Mouse (Mus musculus) forebrain, embryonic 12.5 days (tissue): Measurements from ENCODE around the gene Adamtsl3. TPM values are rescaled to one million over a fixed set of nuclear protein-coding genes. Genes with fewer than 3 reads are reported as not detected.

ENCODE experiments used
- ATAC-seq: fragments of 200-750 bp; cut with Nextera tagmentation; 2 replicates; pipeline ENCODE4 v1.8.0; 2017; ENCODE audit warnings: moderate TSS enrichment; ENCODE audit not compliant: low FRiP score
- H3K27ac ChIP-seq: fragments of 300-500 bp; sonication (generic); 2 replicates; pipeline ENCODE4 v1.5.1; 2016; ENCODE audit warnings: mild to moderate bottlenecking
- H3K27me3 ChIP-seq: fragments of 300-500 bp; sonication (generic); 2 replicates; pipeline ENCODE4 v1.6.1; 2016; ENCODE audit warnings: mild to moderate bottlenecking
- H3K36me3 ChIP-seq: fragments of 300-500 bp; sonication (generic); replicated peaks from 2 replicates; pipeline ENCODE4 v1.6.1; 2016; ENCODE audit warnings: mild to moderate bottlenecking
- H3K4me1 ChIP-seq: fragments of 300-500 bp; sonication (generic); 2 replicates; pipeline ENCODE4 v1.6.1; 2016
- H3K4me2 ChIP-seq: fragments of 300-500 bp; sonication (generic); 2 replicates; pipeline ENCODE4 v1.6.1; 2016; ENCODE audit warnings: mild to moderate bottlenecking, moderate library complexity
- H3K4me3 ChIP-seq: fragments of 300-500 bp; sonication (generic); replicated peaks from 2 replicates; pipeline ENCODE4 v1.5.1; 2016; ENCODE audit warnings: mild to moderate bottlenecking
- H3K9ac ChIP-seq: fragments of 300-500 bp; sonication (generic); 2 replicates; pipeline ENCODE4 v1.6.1; 2016; ENCODE audit warnings: mild to moderate bottlenecking
- H3K9me3 ChIP-seq: fragments of 300-500 bp; sonication (generic); 2 replicates; pipeline ENCODE4 v1.6.1; 2016
- WGBS: fragments of 180-500 bp; shearing (Covaris S2); methylation state at CpG from one replicate; pipeline ENCODE4 v1.1.7; 2016; 5-methylcytosine and 5-hydroxymethylcytosine counted together
- polyA plus RNA-seq: library from polyadenylated mRNA; unstranded; fragments of >200 nt; fragmentation: Nextera tagmentation; extraction: Ambion mirVana; gene quantifications from 2 replicates; pipeline ENCODE4 v1.2.1, GENCODE M21; 2016

The Adamtsl3 gene
- polyA plus RNA-seq, 1 experiment from 2014 or later, result 0.56 TPM

GRCm38 (mm10) chr7:82366471-82366870 lies 31.0 kb downstream of the Adamtsl3 start:
- Histone ChIP-seq H3K27ac (no peak overlapping the region), H3K9ac (no peak overlapping the region), H3K9me3 (no peaks in the 10 kb centered on the region), H3K4me2 (no peak overlapping the region), H3K36me3 (no peaks in the 10 kb centered on the region), H3K4me3 (no peak overlapping the region), H3K27me3 (no peaks in the 10 kb centered on the region), H3K4me1 (no peaks in the 10 kb centered on the region)
- WGBS, result 80% methylated on average over 5 of the region's 5 CpGs
- ATAC-seq, result no peak

- no peak for ATAC-seq
- Histone ChIP-seq H3K4me3 (no peak overlapping the region), H3K27ac (no peak overlapping the region), H3K4me2 (no peak overlapping the region), H3K27me3 (no peaks in the 10 kb centered on the region), H3K4me1 (no peaks in the 10 kb centered on the region), H3K9me3 (no peaks in the 10 kb centered on the region), H3K9ac (no peak overlapping the region), H3K36me3 (no peaks in the 10 kb centered on the region)
- WGBS, result 50% methylated on average over 2 of the region's 2 CpGs
These were observed 32.6 kb downstream of the Adamtsl3 start for GRCm38 (mm10) chr7:82368047-82368446.

- ATAC-seq, result no peak
- no peak overlapping the region for H3K4me2 ChIP-seq
- no peak overlapping the region for H3K9ac ChIP-seq
- no peak overlapping the region for H3K27ac ChIP-seq
- H3K4me3 ChIP-seq, result no peak overlapping the region
- H3K4me1 ChIP-seq, result no peaks in the 10 kb centered on the region
- H3K9me3 ChIP-seq, result no peaks in the 10 kb centered on the region
- no peaks in the 10 kb centered on the region for H3K36me3 ChIP-seq
- WGBS, result 92% methylated on average over 8 of the region's 8 CpGs
- no peaks in the 10 kb centered on the region for H3K27me3 ChIP-seq
These were observed 34.6 kb downstream of the Adamtsl3 start for GRCm38 (mm10) chr7:82370132-82370531.

DNA sequence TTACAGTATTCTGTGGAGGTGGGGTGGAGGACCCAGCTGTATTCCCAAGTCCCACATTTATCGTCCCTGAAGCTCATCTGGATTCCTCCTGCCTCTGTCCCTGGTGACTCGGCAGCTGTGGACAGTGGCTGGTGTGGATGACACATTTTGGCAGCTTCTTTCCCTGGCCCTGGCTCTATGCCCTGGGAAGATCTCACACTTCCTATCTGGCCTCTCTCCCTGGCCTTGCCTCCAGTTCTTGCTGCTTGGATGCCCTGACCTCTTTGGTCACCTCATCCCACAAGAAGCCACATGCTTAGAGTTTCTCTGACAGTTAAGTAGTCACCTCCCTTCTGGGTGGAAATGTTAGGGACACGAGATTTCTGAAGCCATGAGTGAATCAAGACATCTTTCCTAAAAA lies 35.9 kb downstream of the Adamtsl3 start:
- Histone ChIP-seq H3K36me3 (no peaks in the 10 kb centered on the region), H3K9ac (no peak overlapping the region), H3K27ac (no peak overlapping the region), H3K9me3 (no peaks in the 10 kb centered on the region), H3K4me2 (no peak overlapping the region), H3K4me1 (no peaks in the 10 kb centered on the region), H3K27me3 (no peaks in the 10 kb centered on the region), H3K4me3 (no peak overlapping the region)
- 83% methylated on average over 3 of the region's 3 CpGs for WGBS
- ATAC-seq, result no peak

GRCm38 (mm10) chr7:82378311-82378710 lies 42.8 kb downstream of the Adamtsl3 start:
- no peak overlapping the region for H3K9ac ChIP-seq
- H3K4me3 ChIP-seq, result no peak overlapping the region
- ATAC-seq, result no peak
- no peaks in the 10 kb centered on the region for H3K4me1 ChIP-seq
- WGBS, result 70% methylated on average over 1 of the region's 1 CpGs
- H3K36me3 ChIP-seq, result no peaks in the 10 kb centered on the region
- no peaks in the 10 kb centered on the region for H3K27me3 ChIP-seq
- H3K27ac ChIP-seq, result no peak overlapping the region
- H3K9me3 ChIP-seq, result no peaks in the 10 kb centered on the region
- no peak overlapping the region for H3K4me2 ChIP-seq

GRCm38 (mm10) chr7:82379765-82380164 lies 44.3 kb downstream of the Adamtsl3 start:
- 89% methylated on average over 7 of the region's 7 CpGs for WGBS
- no peaks in the 10 kb centered on the region for H3K9me3 ChIP-seq
- H3K9ac ChIP-seq, result no peak overlapping the region
- no peaks in the 10 kb centered on the region for H3K4me1 ChIP-seq
- no peaks in the 10 kb centered on the region for H3K27me3 ChIP-seq
- H3K27ac ChIP-seq, result no peak overlapping the region
- H3K4me2 ChIP-seq, result no peak overlapping the region
- no peak for ATAC-seq
- no peaks in the 10 kb centered on the region for H3K36me3 ChIP-seq
- H3K4me3 ChIP-seq, result no peak overlapping the region

GRCm38 (mm10) chr7:82382843-82383535 lies 47.5 kb downstream of the Adamtsl3 start:
- H3K27ac ChIP-seq, result no peak overlapping the region
- H3K9ac ChIP-seq, result no peak overlapping the region
- no peaks in the 10 kb centered on the region for H3K27me3 ChIP-seq
- no peak for ATAC-seq
- H3K4me3 ChIP-seq, result no peak overlapping the region
- no peak overlapping the region for H3K4me2 ChIP-seq
- H3K4me1 ChIP-seq, result no peaks in the 10 kb centered on the region
- no peaks in the 10 kb centered on the region for H3K36me3 ChIP-seq
- H3K9me3 ChIP-seq, result no peaks in the 10 kb centered on the region
- 82% methylated on average over 4 of the region's 4 CpGs for WGBS

DNA sequence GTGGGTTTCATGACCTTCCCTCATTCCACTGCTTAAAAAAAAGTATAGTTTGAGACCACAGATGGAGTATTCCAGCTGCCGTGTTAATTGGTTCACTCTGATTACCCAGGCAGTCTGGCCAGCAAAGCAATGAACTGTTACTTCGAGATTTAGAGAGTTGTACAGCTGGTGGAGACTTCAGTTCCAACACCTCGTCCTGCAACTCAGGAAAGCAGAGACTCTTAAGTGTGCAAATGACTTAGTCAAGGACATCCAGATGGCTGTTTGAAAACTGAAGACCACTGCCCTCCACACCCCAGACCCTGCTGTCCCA lies 48.0 kb downstream of the Adamtsl3 start:
- no peaks in the 10 kb centered on the region for H3K9me3 ChIP-seq
- WGBS, result 71% methylated on average over 3 of the region's 3 CpGs
- H3K36me3 ChIP-seq, result no peaks in the 10 kb centered on the region
- H3K4me3 ChIP-seq, result no peak overlapping the region
- H3K27ac ChIP-seq, result no peak overlapping the region
- H3K4me2 ChIP-seq, result no peak overlapping the region
- H3K27me3 ChIP-seq, result no peaks in the 10 kb centered on the region
- H3K9ac ChIP-seq, result no peak overlapping the region
- no peak for ATAC-seq
- H3K4me1 ChIP-seq, result no peaks in the 10 kb centered on the region

- Histone ChIP-seq H3K4me2 (no peak overlapping the region), H3K27me3 (no peaks in the 10 kb centered on the region), H3K4me3 (no peak overlapping the region), H3K4me1 (no peaks in the 10 kb centered on the region), H3K27ac (no peak overlapping the region), H3K9ac (no peak overlapping the region), H3K36me3 (no peaks in the 10 kb centered on the region), H3K9me3 (peaks cover 8% of the 10 kb centered on the region; the same call in 1 of the 2 replicates)
- 88% methylated on average over 3 of the region's 3 CpGs for WGBS
- no peak for ATAC-seq
These were observed 51.6 kb downstream of the Adamtsl3 start for GRCm38 (mm10) chr7:82387121-82387520.

GRCm38 (mm10) chr7:82394435-82395186 lies 59.1 kb downstream of the Adamtsl3 start:
- H3K9ac ChIP-seq, result no peak overlapping the region
- no peak overlapping the region for H3K4me3 ChIP-seq
- 49% methylated on average over 6 of the region's 6 CpGs for WGBS
- peaks cover 24% of the 10 kb centered on the region for H3K4me1 ChIP-seq
- ATAC-seq, result peak; percentile 57; the same call in 1 of the 2 replicates
- peaks cover 8% of the 10 kb centered on the region; the same call in 1 of the 2 replicates for H3K9me3 ChIP-seq
- no peaks in the 10 kb centered on the region for H3K27me3 ChIP-seq
- no peak overlapping the region for H3K4me2 ChIP-seq
- no peaks in the 10 kb centered on the region for H3K36me3 ChIP-seq
- H3K27ac ChIP-seq, result peak overlapping the region; percentile 75

GRCm38 (mm10) chr7:82395239-82395638 lies 59.7 kb downstream of the Adamtsl3 start:
- Histone ChIP-seq H3K4me2 (no peak overlapping the region), H3K27ac (peak overlapping the region; percentile 75; the same call in 1 of the 2 replicates), H3K36me3 (no peaks in the 10 kb centered on the region), H3K4me3 (no peak overlapping the region), H3K9me3 (peaks cover 8% of the 10 kb centered on the region; the same call in 1 of the 2 replicates), H3K4me1 (peaks cover 24% of the 10 kb centered on the region), H3K27me3 (no peaks in the 10 kb centered on the region), H3K9ac (no peak overlapping the region)
- WGBS, result 68% methylated on average over 12 of the region's 12 CpGs
- ATAC-seq, result peak; percentile 69

DNA sequence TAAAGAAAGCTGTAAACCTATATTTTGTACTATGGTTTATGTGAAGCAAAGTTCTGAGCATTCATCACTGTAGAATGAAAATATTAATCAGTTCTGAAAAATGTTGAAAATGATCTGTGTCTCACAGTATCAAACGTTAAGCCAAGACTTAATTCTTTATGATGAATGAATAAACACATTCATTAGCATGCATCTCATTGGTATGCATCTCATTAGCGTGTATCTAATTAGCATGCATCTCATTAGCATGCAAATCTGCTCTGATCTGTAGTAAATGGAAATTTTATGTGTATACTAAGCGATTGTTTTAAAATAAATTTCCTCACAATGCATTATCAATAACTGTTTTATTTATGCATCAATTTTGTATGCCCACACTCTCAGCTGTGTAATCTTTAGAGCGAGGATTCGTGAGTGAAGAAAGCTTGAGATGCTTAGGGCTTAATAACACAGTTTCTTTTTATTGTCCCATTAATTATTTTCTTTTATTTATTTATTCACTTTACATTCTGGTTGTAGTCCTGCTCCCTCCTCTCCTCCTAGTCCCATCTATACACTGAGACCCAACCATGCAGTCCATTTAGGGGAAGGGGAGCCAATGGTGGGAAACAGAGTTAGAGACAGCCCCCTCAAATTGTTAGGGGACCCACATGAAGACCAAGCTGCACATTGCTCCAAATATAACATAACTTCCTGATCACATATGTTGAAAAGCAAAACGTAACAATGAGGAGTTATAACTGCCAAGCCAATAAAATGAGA lies 60.4 kb downstream of the Adamtsl3 start:
- WGBS, result 45% methylated on average over 6 of the region's 6 CpGs
- H3K4me2 ChIP-seq, result no peak overlapping the region
- ATAC-seq, result peak; percentile 65; the same call in 1 of the 2 replicates

More for the DNA sequence above, 60.4 kb downstream of the Adamtsl3 start:
- peaks cover 24% of the 10 kb centered on the region for H3K4me1 ChIP-seq
- no peak overlapping the region for H3K4me3 ChIP-seq
- no peak overlapping the region for H3K9ac ChIP-seq
- no peaks in the 10 kb centered on the region for H3K36me3 ChIP-seq
- H3K27ac ChIP-seq, result peak overlapping the region; percentile 38
- H3K27me3 ChIP-seq, result no peaks in the 10 kb centered on the region
- H3K9me3 ChIP-seq, result 0 out of 2 replicates have a peak, but pooled peaks cover 5% of the 10 kb centered on the region
